Mouse (Mus musculus): ENCODE results near the gene Stk10. TPM values are rescaled to one million over a fixed set of nuclear protein-coding genes. Genes with fewer than 3 reads are reported as not detected.

Gene Stk10
- total RNA-seq, 2 experiments from 2014 or later: 13.9 to 16.7 TPM

DNA sequence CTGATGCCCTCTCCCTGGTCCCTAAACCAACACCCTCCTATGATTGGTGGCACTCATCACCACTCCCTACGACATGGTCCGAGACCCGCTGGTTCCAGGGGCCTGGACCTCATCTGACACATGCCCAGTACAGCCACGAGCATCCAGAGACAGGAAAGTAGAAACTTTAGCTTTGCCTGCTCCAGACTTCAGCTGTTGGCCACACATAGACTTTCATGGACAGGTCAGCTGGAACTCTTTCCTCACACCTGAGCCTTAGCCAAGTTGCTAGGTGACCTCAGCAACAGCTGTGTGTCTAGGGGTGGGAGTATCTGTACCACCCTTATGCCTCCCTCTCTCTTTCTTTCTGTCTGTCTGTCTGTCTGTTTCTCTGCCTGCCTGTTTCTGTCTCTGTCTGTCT is 15.1 kb downstream of the Stk10 start:
- peak in 1 of 2 experiments; percentile 61 for DNase-seq
- intact Hi-C loops (cut with DNase I): no loop called here

DNA sequence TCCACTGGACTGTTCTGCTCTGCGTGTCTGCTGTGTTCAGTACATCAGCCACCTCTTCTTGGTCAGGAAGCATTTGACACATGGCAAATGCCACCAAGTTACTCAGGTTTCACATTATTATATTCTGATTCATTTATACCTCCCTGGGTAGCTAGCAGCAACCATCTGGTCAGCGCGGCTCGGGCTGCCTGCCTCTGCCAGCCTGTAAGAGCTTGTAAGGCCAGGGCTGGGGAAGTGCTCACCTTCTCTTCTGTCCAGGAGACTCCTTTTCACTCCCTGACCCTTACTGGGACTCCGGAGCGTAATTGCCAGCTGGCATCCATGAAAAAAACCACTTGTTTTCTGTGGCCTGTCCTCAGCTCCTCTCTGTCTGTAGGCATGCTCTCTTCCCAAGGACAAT is 16.1 kb downstream of the Stk10 start:
- no peak for DNase-seq
- intact Hi-C loops (cut with DNase I): no loop called here

DNA sequence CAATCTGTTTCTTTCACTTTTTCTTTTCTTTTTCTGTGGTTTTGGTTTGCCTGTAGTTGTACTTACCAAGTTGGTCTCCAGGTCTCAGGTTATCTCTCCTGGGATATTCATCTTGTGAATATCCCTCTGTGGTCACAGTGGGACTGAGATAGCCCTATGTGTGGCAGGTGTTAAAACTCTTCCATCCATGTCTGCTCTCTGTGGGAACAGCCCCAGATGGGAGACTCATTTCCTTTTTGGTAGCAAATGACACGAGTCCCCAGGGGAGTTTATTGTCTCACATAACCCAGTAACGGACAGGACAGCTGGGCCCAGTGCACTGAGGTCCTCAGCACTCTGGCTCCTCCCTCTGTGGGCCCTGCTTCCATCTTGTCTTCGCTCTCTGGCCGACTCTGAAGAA is 17.0 kb downstream of the Stk10 start:
- intact Hi-C loops (cut with DNase I): loop anchor here (2.0 kb wide), 1 partner anchor 15 kb away; no protein-coding TSS in a partner anchor
- DNase-seq: peak; percentile 63 to 65

DNA sequence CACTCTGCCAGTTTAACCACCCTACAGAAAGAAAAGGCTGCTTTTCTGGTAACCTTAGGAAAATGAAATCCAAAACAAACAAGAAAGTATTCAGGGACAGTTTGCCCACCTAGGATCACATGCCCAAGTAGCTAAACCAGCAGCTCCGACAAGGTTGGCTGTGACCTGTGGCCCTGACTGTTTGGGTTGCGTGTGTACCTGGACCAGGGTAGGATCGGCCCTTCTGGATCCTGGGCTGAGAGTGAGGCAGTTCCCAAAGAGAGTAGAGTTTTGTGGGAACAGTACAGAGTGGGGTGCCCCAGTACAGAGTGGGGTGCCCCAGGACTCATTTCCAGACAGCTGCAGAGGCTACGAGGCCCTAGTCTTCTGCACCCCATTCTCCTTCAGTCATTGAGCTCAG is 18.0 kb downstream of the Stk10 start:
- intact Hi-C loops (cut with DNase I): loop anchor here (2.0 kb wide), 1 partner anchor 16 kb away; no protein-coding TSS in a partner anchor
- DNase-seq: no peak

DNA sequence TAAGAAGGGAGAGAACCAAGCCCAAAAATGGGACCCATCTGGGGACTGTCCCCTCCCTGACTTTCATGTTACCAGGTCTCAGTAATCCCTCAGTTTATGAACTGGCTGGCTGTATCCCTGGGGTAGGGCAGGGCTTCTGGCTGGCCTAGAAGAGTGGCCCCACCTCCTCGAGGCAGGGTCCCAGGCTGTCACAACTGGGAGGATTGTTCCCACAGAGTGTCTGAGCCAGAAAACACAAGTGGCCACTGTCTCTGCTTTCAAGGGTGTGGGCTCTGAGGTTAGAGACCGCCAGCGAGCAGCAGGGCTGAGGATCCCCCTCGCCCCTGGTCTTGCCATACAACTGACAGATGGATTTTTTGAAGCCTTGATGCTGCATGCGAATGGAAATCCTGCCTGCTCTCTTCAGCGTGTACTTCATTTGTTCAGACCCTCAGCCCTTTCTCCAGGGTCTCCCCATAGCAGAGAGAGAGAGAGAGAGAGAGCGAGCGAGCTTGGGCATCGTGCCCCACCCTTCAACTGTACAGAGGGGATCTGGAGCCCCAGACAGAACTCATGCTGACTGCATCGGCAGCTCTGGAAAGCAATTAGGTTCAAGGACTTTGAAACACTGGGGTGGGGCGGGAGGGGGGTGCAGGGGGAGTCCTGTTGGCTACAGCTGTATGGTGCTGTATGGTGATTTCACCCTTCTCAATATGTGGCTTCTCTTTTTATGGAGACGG is 18.6 kb downstream of the Stk10 start:
- peak in 1 of 2 experiments; percentile 47 for DNase-seq
- intact Hi-C loops (cut with DNase I): loop anchor here (2.0 kb wide), 1 partner anchor 17 kb away; no protein-coding TSS in a partner anchor

DNA sequence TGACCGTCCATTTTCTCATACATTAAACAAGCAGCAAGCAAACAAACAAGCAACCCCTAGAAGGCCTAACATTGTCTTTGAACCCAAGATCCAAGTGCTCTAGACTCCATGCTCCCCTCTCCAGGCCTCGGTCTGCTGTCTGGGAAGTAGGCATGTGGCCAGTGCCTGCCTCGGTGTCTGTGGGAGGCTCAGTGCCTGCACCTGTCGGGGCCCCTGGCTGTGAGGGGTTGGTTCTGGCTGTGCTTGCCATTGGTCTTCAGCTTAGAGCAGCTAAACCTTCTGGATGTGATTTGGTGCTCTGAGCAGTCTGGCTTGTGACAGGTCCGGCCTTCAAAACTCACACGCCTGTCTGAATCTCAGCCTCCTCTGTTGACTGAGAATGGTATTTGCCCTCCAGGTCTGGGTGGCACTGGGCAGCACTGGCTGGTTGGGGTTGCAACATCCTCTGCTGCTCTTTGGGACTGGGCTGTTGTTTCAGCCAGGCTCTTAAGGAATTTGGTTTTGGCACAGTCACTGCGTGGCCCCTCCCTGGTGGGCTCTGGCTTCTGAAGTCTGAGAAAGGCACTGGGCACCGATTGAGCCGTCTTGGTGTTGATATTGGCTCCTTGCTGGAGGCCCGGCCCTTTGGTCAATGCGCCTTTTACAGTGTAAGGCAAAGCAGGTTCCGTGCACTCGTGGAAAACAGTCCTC is 19.4 kb downstream of the Stk10 start:
- peak in 1 of 2 experiments; percentile 42 for DNase-seq
- intact Hi-C loops (cut with DNase I): no loop called here

DNA sequence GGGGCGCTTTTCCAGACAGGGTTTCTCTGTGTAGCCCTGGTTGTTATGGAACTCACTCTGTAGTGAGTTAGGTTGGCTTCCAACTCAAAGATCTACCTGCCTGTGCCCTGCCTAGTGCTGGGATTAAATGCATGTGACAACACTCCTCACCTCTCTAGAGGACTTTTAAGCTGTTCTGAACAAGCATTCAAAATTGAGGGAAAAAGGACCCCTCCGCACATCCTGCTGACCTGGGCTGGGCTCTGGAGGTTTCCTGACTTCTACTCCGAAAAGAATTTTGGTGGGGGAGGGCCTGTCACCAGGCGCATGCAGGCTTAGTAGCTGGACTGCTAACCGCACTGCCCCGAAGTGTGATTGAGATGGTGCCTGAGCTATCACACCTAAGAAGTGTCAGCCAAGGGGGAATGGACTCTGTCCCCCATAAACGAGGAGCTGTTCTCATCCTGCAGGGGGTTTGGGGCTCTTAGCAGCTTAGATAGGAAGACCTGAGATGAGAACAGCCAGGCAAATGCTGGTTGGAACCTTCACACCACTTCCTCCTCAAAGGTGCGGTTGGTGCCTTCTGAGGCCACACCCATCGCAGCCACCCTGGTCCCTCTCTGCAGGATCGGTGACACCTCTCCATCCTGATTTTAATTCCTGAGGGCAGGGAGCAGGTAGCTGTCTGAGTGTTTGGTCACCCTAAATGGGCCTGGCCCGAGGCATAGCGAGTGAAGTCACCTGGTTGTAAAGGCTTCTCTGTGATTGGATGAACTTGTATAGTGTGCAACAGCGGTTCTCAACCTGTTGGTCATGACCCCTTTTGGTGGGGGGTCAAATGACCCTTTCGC is 20.4 kb downstream of the Stk10 start:
- intact Hi-C loops (cut with DNase I): no loop called here
- DNase-seq: no peak

DNA sequence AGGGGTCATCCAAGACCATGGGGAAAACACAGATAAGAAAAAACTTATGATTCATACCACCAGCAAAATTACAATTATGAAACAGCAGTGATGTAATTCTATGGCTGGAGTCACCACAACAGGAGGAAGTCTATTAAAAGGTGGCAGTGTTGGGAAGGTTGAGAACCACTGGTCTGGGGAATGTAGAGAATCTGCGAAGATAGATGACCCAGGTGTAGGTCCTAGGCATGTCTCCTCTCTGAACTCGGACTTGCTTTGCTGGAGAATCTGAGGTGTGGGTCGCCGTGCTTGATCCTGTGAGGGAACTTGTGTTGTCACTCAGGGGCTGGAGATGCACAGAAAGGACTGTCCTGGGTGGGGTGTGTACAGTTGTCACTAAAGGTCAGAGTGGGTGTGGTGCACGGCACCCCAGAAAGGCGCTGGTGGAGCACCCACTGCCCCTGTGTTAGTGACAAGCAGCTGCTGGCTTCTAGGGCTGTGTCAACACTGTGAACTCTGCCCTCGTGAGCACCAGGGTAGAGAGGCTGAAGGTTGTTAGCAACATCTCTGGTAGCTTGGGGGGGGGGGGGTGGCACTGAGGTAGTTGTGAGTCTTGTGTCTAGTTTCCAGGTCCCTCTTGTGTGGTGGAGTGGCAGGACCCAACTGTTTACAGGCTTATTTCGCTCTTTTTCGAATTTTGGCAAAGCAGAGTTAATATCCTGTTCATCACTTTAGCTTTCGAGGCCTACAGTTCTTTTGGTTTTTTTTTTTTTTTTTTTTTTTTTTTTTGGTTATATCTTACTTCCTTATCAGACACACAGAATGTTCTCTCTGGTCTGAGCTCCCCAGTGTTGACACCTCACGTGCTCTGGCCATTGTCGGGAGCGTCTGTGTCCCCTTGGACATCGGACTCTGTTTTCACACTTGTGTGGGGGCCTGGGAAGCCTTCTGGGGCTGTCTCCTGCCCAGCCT is 21.3 kb downstream of the Stk10 start:
- intact Hi-C loops (cut with DNase I): no loop called here
- DNase-seq: no peak

DNA sequence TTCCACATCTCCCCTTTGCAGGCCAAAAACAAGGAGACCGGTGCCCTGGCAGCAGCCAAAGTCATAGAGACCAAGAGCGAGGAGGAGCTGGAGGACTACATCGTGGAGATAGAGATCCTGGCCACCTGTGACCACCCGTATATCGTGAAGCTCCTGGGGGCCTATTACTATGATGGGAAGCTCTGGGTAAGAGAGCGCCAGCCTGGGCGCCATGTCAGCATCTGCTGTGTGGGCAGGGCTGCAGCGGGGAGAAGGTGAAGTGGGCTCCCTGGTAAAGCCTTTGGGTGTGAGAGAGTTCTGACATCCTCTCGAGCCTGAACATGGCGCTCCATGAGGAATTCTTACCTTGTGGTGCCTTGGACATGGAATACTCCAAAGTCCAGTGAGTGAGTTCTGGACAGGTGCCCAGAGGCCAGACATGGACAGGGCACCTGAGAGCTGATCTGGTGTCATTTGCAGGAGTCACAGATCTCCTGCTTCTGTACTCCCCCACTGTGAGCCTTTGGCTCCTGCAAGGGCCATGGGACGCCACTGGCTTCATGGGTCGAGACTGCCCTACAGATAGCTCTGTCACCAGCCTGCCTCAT is 22.1 kb downstream of the Stk10 start:
- no peak for DNase-seq
- intact Hi-C loops (cut with DNase I): no loop called here

DNA sequence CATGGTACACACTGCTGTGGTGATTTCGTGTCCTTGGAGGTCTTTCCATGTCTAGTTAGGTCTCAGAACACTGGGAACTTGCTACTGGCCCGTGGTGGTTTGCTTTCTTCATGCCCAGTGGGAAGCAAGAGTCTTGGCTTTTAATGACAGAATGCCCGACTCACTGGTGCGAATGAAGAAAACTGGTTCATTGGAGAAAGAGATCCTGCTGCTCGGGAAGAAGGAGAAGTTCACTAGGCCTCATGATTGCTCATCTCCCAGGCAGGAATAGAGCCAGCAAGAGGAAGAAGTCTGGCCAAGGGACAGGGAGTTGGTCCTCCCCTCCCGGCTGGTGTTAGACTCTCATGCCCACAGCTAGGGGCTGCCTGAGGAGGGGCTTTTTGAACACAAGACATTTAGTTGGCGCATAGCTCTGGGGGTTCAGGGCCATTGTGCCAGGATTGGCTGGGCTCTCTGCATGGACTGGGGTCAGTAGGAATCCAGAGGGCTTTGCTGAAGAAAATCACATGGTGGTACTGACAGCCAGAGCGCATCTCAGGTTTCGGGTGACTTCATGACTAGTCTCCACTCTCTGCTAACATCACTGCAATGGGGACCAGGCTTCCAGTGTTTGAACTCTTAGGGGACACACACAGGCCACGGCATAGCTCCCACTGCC is 23.4 kb downstream of the Stk10 start:
- intact Hi-C loops (cut with DNase I): no loop called here
- DNase-seq: no peak

DNA sequence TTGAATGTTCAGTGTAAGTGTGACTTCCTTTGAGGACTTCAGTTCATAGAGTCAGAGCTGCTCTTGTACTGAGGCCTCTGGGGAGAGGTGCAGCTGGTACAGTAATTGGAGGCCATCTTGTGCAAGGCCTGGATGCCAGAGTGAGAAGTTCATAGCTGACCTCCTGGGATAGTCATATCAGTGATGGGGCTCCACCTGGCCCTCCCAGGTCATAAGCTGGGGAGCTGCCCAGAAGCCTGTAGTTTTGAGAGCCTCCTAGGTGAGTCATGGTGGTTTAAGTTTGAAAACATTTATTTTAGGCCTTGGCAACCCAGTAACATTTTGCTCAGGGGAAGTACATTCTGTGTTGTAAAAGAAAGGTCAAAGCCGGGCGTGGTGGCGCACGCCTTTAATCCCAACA is 24.9 kb downstream of the Stk10 start:
- no peak for DNase-seq
- intact Hi-C loops (cut with DNase I): no loop called here

DNA sequence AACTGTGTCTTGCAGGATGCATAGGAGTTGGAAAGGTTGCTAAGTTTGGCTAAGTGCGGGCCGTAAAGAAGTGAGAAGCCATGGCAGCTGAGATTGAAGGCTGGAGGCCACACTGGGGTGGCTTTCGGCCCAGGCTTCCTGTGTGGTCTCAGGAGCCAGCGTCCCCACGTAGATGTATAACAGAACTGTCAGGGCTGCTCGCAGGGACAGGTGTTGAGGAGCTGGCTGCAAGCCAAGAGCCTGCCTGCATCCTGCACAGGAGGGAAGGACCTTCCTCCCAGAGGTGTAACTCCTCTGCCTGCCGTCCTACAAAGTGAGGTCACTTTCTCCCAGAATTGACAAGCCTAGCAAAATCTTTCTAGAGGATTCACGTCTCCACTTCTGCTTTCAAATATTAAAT is 25.6 kb downstream of the Stk10 start:
- intact Hi-C loops (cut with DNase I): no loop called here
- DNase-seq: no peak

DNA sequence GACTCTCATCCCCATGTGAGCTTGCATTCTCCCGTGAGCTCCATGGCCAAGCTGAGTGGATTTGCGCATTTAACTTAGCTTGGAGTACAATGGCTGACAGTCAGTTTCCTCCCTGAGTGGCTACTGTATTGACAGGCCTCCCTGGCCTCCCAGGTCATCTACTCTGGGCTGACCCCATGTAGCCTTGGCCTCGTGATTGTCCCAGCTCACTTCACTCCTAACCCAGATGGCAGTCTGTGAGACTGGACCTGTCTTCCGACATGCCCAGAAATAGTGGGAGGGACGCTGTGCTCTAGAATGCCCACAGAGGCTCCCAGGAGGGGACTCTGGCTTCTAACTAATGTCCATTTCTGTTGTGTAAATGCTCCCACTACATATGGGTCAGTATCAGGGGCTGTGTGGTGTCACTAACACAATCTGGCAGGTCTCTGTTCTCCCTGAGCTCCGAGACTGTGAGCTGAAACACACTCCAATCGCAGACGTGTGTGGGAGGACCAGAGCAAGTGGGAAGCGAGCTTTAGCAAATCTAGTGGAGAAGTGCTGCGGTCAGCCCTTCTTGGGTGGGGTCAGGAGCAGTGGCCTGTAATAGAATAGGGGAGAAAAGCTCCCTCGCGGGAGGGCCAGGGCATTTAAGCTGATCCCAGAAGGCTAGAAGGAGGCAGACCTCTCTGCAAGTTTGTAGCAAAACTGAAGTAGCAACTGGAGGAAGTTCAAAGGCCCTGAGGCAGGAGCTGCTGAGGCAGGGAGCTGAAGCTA is 27.1 kb downstream of the Stk10 start:
- no peak for DNase-seq
- intact Hi-C loops (cut with DNase I): no loop called here

DNA sequence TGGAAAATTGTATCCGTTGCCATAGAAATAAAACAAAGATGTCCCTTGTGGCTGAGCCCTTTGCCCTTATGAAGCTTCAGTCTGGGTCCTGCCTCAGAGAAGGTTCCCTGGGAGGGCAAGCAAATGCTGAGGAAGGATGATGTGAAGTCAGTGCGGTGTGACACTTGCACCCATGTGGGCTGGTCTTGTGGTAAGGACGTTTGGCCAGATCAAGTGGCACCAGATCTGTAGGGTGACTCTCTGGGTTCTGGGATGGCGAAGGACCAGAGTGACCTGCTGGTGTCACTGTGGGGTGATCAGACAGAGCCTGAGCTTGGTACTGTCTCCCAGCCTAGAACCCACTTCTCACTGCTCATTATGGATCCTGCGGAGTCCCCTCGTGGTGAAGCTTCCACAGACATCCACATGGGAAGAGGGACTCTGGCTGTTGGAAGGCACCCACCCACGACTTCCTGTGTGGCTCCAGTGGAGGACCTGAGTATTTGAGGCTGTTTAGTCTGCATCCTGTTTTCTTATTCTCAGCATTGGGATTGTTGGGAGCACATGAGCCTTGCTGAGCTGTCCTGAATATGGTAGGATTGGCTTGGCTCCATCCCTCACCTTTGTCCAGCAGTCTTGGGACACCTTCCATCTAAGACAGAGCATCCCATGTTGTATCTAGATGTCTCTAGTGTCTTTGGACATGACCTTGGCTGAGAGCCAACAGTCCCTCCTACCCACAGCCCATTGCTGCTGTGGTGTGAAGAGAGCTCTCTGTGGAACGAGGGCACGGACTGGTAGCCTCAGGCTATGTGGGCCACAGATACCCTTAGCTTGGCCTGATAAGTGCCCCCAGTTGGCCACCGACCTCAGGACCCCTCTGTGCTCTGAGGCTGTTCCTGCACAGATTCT is 28.6 kb downstream of the Stk10 start:
- intact Hi-C loops (cut with DNase I): no loop called here
- DNase-seq: no peak

DNA sequence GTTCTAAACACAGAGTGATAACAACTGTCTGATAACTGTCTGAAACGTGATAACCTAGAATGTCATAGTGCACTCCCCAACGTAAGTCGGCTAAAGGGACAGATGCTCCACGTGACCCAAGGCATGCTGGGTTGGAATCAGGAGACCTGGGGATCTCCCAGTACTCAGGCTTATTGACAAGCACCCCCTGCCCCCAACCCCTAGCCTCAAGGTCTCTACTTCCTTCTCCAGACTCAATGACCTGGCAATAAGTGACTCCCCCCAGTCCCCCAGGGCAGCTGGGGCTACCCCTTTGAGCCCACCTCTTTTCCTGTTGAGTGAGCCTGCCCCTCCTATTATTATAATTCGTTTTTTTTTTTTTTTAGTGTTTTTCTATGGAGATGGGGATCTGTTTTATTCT is 29.6 kb downstream of the Stk10 start:
- intact Hi-C loops (cut with DNase I): no loop called here
- DNase-seq: no peak

DNA sequence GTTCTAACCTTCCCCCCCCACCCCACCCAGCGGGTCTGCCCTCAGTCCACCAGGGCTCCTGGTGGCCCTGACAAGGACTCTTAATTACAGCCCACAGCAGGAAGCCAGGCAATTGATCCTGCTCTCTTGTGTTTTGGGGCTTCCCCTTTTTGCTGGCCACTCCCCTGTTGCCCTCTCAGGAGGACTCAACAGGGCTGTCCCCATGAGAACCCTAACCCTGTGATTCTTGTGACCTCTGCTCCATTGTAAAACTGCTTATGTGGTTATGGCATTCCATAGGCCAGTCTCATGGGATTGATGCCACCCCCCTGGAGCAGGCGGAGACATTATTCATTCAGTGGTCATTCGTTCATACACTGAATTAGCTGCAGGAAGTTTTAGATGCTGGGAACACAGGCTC is 30.6 kb downstream of the Stk10 start:
- DNase-seq: no peak
- intact Hi-C loops (cut with DNase I): loop anchor here (2.0 kb wide), 1 partner anchor 29 kb away; no protein-coding TSS in a partner anchor

DNA sequence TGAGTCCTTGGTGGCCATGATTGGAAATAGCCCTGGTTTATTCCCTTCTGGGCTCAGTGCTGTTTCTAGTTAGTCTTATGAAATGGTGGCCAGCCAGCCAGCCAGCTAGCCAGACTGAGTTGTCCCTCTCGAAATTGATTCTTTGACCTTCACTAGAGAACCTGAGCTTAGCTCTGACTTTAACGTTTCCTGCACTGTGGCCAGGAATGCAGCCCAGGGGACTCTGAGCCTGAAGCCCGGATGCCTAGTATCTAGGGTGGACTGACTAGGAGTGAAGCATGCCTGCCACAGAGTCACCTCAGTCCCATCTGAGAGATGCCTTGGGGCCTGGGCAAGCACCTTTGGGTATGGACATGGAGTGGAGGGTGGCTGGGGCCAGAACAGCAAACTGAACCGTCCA is 31.5 kb downstream of the Stk10 start:
- intact Hi-C loops (cut with DNase I): loop anchor here (2.0 kb wide), 1 partner anchor 30 kb away; no protein-coding TSS in a partner anchor
- DNase-seq: peak in 1 of 2 experiments; percentile 9
